Mouse (Mus musculus) liver, adult 2 months (tissue): ENCODE measurements at regions not wholly inside any gene's neighbourhood (a gene's known extent, or its start where the extent isn't known, plus 50 kb on each side); places are given as distances from the start of the nearest gene placed in this dataset.
A peak's percentile ranks its signal among the peaks of the same experiment; 100 is the strongest.

Source experiments
- DNase-seq: peaks from one replicate; pipeline ENCODE4 v3.0.0-alpha.2; 2011; ENCODE audit warnings: low read depth, low spot score; ENCODE audit errors: extremely low read depth
- H3K27ac ChIP-seq: fragments of 200-500 bp; replicated peaks from 2 replicates; pipeline ENCODE4 v1.5.1; 2012; ENCODE audit warnings: low read depth, mild to moderate bottlenecking, control low read depth, inconsistent platforms, low read length; ENCODE audit not compliant: insufficient read depth
- H3K27me3 ChIP-seq: fragments of 200-500 bp; 2 replicates; pipeline ENCODE4 v1.6.1; 2012; ENCODE audit warnings: mild to moderate bottlenecking, moderate library complexity, low read length, inconsistent platforms; ENCODE audit not compliant: control insufficient read depth, insufficient read depth
- H3K36me3 ChIP-seq: fragments of 200-500 bp; 2 replicates; pipeline ENCODE4 v1.6.1; 2012; ENCODE audit warnings: low read length, inconsistent platforms; ENCODE audit not compliant: control insufficient read depth, insufficient read depth
- H3K4me1 ChIP-seq: fragments of 200-500 bp; 2 replicates; pipeline ENCODE4 v1.6.1; 2011; ENCODE audit warnings: low read length; ENCODE audit not compliant: control insufficient read depth, insufficient read depth
- H3K4me3 ChIP-seq: fragments of 200-500 bp; 2 replicates; pipeline ENCODE4 v1.5.1; 2011; ENCODE audit warnings: low read depth, mild to moderate bottlenecking, control low read depth, low read length, moderate library complexity; ENCODE audit not compliant: insufficient read depth
- H3K79me2 ChIP-seq: fragments of 200-500 bp; 2 replicates; pipeline ENCODE4 v1.6.1; 2012; ENCODE audit warnings: inconsistent platforms, mild to moderate bottlenecking, low read length, moderate library complexity; ENCODE audit not compliant: control insufficient read depth, insufficient read depth
- H3K9ac ChIP-seq: fragments of 200-500 bp; 2 replicates; pipeline ENCODE4 v1.6.1; 2012; ENCODE audit warnings: low read depth, mild to moderate bottlenecking, control low read depth, inconsistent platforms, low read length
- CTCF ChIP-seq: fragments of 200-500 bp; IDR thresholded peaks from 2 replicates; pipeline ENCODE4 v1.5.1; 2011; ENCODE audit warnings: low read depth, low read length, control low read depth
- POLR2A ChIP-seq: fragments of 200-500 bp; IDR thresholded peaks from 2 replicates; pipeline ENCODE4 v1.6.1; 2011; ENCODE audit warnings: low read length, control low read depth; ENCODE audit not compliant: insufficient read depth; ENCODE audit errors: extremely low read depth
- WGBS: fragments of 180-500 bp; shearing (Covaris S2); methylation state at CpG from one replicate; pipeline ENCODE4 v1.1.7; 2018; 5-methylcytosine and 5-hydroxymethylcytosine counted together

GRCm38 (mm10) chr10:99459823-99460361, 196.9 kb downstream of the Dusp6 start:
- 7% methylated on average over 10 of the region's 10 CpGs for WGBS
- no peaks in the 10 kb centered on the region for H3K36me3 ChIP-seq
- peak; percentile 82 for DNase-seq
- H3K9ac ChIP-seq = peak overlapping the region; percentile 60
- H3K4me1 ChIP-seq = peaks cover 11% of the 10 kb centered on the region
- H3K4me3 ChIP-seq = peak overlapping the region; percentile 56
- TF ChIP-seq POLR2A = no peak
- TF ChIP-seq CTCF = peak; percentile 52
- H3K27ac ChIP-seq = peak overlapping the region; percentile 67
- H3K27me3 ChIP-seq = no peaks in the 10 kb centered on the region
- no peaks in the 10 kb centered on the region for H3K79me2 ChIP-seq

DNA sequence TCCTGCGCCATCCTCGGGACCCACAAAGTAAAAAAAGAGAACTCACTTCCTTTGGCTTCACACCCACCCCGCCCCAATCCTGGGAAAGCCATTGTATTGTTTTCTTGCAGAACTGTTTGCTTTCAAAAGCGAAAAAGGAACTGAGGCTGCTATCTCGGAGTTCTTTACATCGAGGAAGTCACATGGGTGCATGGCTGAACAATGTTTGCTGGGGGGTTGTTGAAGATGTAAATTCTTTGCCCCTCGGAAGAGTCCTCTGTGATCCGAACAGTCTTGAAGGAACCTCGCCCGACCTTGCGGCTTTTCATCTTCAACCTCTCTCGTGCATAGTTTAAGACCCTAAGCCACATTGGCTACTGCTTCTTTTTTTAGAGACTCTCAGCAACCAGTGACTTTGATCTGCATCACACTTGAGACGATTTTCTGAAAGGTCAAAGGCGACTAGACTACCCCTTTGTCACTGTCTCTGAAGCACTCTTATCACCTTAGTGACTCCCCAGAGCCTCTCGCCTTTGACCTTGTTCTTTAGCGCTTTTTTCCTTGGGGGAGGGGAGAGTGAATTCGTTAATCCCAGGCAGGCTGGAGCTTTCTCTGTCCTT, 197.9 kb downstream of the Dusp6 start:
- WGBS = 3% methylated on average over 17 of the region's 17 CpGs
- peak; percentile 67 for DNase-seq
- Histone ChIP-seq H3K79me2 (no peaks in the 10 kb centered on the region), H3K27me3 (no peaks in the 10 kb centered on the region), H3K27ac (peak overlapping the region; percentile 77), H3K36me3 (no peaks in the 10 kb centered on the region), H3K9ac (peak overlapping the region; percentile 75), H3K4me3 (peak overlapping the region; percentile 50), H3K4me1 (peaks cover 9% of the 10 kb centered on the region)
- no peak for TF ChIP-seq CTCF
- no peak for TF ChIP-seq POLR2A

GRCm38 (mm10) chr10:99461446-99461966, 198.5 kb downstream of the Dusp6 start:
- Histone ChIP-seq H3K27ac (peak overlapping the region; percentile 77), H3K27me3 (no peaks in the 10 kb centered on the region), H3K9ac (peak overlapping the region; percentile 75), H3K4me1 (peaks cover 9% of the 10 kb centered on the region), H3K79me2 (no peaks in the 10 kb centered on the region), H3K4me3 (peak overlapping the region; percentile 50), H3K36me3 (no peaks in the 10 kb centered on the region)
- peak; percentile 51 for DNase-seq
- 2% methylated on average over 13 of the region's 13 CpGs for WGBS
- no peak for TF ChIP-seq POLR2A
- TF ChIP-seq CTCF = no peak

GRCm38 (mm10) chr10:99466695-99467094, 203.7 kb downstream of the Dusp6 start:
- Histone ChIP-seq H3K27ac (peak overlapping the region; percentile 34; the same call in 1 of the 2 replicates), H3K79me2 (no peaks in the 10 kb centered on the region), H3K36me3 (no peaks in the 10 kb centered on the region), H3K4me3 (no peak overlapping the region), H3K27me3 (no peaks in the 10 kb centered on the region), H3K9ac (no peak overlapping the region), H3K4me1 (no peaks in the 10 kb centered on the region; the same call in 1 of the 2 replicates)
- no peak for DNase-seq
- TF ChIP-seq POLR2A (no peak), CTCF (no peak)
- WGBS = 95% methylated on average over 1 of the region's 1 CpGs

- Histone ChIP-seq H3K4me1 (no peaks in the 10 kb centered on the region; the same call in 1 of the 2 replicates), H3K79me2 (no peaks in the 10 kb centered on the region), H3K27me3 (no peaks in the 10 kb centered on the region), H3K9ac (no peak overlapping the region), H3K27ac (peak overlapping the region; percentile 34), H3K4me3 (no peak overlapping the region), H3K36me3 (no peaks in the 10 kb centered on the region)
- TF ChIP-seq POLR2A = no peak
- no peak for TF ChIP-seq CTCF
- 65% methylated on average over 9 of the region's 9 CpGs for WGBS
- DNase-seq = peak; percentile 33
Measured at GRCm38 (mm10) chr10:99467319-99467842, 204.3 kb downstream of the Dusp6 start.

DNA sequence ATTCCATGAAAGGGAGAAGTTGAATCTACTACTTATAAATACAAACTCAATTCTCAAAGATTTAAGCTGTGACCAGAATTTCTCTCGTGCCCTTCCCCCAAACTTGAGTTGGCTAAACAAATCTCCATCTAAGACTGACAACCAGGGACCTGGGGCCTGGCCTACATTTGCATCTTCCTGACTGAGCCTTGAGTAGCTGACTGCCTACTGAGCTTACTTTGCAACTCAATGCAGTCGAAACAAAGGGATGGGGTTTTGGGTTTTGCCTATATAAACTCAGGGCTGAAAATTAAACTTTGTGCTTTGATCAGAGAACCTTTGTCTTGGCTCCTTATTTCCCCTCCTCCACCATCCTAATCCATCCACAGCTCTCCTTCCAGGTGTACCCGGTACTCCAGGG, 205.9 kb downstream of the Dusp6 start:
- Histone ChIP-seq H3K4me1 (no peaks in the 10 kb centered on the region; the same call in 1 of the 2 replicates), H3K4me3 (no peak overlapping the region), H3K36me3 (no peaks in the 10 kb centered on the region), H3K27ac (no peak overlapping the region), H3K27me3 (no peaks in the 10 kb centered on the region), H3K79me2 (no peaks in the 10 kb centered on the region), H3K9ac (no peak overlapping the region)
- TF ChIP-seq CTCF (no peak), POLR2A (no peak)
- 92% methylated on average over 3 of the region's 3 CpGs for WGBS
- DNase-seq = no peak
